In genomic region chr11:88098787-88099598, GRCm38 (mm10) we compare ENCODE assay signal across 8 mouse cellular contexts. TPM values are rescaled to one million over a fixed set of nuclear protein-coding genes. Genes with fewer than 3 reads are reported as not detected.
DNase-seq lines count a peak whose midpoint lies in the region; ATAC-seq and TF ChIP-seq lines count a peak whose summit lies in the region.

No protein-coding gene starts in this region.

- peak overlapping the region; percentile 77 for H3K4me2 ChIP-seq in forebrain, embryonic 16.5 days (ENCODE audit: low read length)
- peak overlapping the region; percentile 96 for H3K4me2 ChIP-seq in lung, postnatal 0 days (replicated peaks; ENCODE audit: low read depth, low read length)

- H3K9me3 ChIP-seq in ES-Bruce4 (replicated peaks; ENCODE audit: control insufficient read depth, insufficient read depth, low read length, poor library complexity, severe bottlenecking): no peaks in the 10 kb centered on the region
- no peaks in the 10 kb centered on the region for H3K9me3 ChIP-seq in forebrain, embryonic 16.5 days (ENCODE audit: control insufficient read depth, low read length)
- H3K9me3 ChIP-seq in lung, postnatal 0 days (ENCODE audit: low read length): no peaks in the 10 kb centered on the region

- WGBS in forebrain, embryonic 16.5 days: under 1% methylated on average over 68 of the region's 95 CpGs
- WGBS in lung, postnatal 0 days: under 1% methylated on average over 54 of the region's 95 CpGs

- TF ChIP-seq POLR2A in ES-Bruce4 (IDR thresholded peaks at IDR 0.05; ENCODE audit: insufficient read depth, low read length): no peak

- H3K4me1 ChIP-seq in ES-Bruce4 (ENCODE audit: control insufficient read depth, insufficient read depth, low read length): peaks cover 6% of the 10 kb centered on the region
- H3K4me1 ChIP-seq in forebrain, embryonic 16.5 days (replicated peaks; ENCODE audit: control insufficient read depth, insufficient read depth, low read length): peaks cover 20% of the 10 kb centered on the region
- H3K4me1 ChIP-seq in lung, postnatal 0 days (ENCODE audit: insufficient read depth, low read depth, low read length): peaks cover 9% of the 10 kb centered on the region; the same call in 1 of the 2 replicates

- DNase-seq in layer of hippocampus, postnatal 10 days (ENCODE audit: low spot score in 2 of 2): peak; percentile 79 to 87
- peak; percentile 85 for DNase-seq in lung, postnatal 0 days (ENCODE audit: low spot score)
- DNase-seq in ovary, postnatal 10 days (ENCODE audit: low spot score): peak; percentile 69
- peak; percentile 61 to 78 for DNase-seq in thymus, postnatal 10 days (ENCODE audit: low spot score in 2 of 2)

- TF ChIP-seq CTCF in ES-Bruce4 (IDR thresholded peaks at IDR 0.05; ENCODE audit: low read depth, low read length): no peak
- TF ChIP-seq CTCF in lung, postnatal 0 days (IDR thresholded peaks at IDR 0.05): peak; percentile 67

- H3K9ac ChIP-seq in ES-Bruce4 (ENCODE audit: low read depth, poor library complexity, severe bottlenecking): peak overlapping the region; percentile 97
- H3K9ac ChIP-seq in forebrain, embryonic 16.5 days (replicated peaks; ENCODE audit: low read depth, low read length): peak overlapping the region; percentile 94
- peak overlapping the region; percentile 84 for H3K9ac ChIP-seq in lung, postnatal 0 days (replicated peaks; ENCODE audit: low read depth)

- peak overlapping the region; percentile 68 for H3K4me3 ChIP-seq in ES-Bruce4 (ENCODE audit: low read depth, low read length)
- H3K4me3 ChIP-seq in forebrain, embryonic 16.5 days (replicated peaks; ENCODE audit: low read length): peak overlapping the region; percentile 84
- H3K4me3 ChIP-seq in lung, postnatal 0 days (ENCODE audit: low read depth, low read length): peak overlapping the region; percentile 77

- peak; percentile 70; the same call in 1 of the 2 replicates for ATAC-seq in cerebellum, adult (ENCODE audit: insufficient number of reproducible peaks, low FRiP score, low TSS enrichment)
- peak; percentile 83 for ATAC-seq in forebrain, embryonic 16.5 days
- peak; percentile 57 to 71 for ATAC-seq in hematopoietic stem cell, adult 5-6 weeks (replicated peaks in 1 of 2; ENCODE audit: insufficient read depth in 1 of 2, low FRiP score in 2 of 2, low TSS enrichment in 1 of 2, low read depth in 1 of 2, poor library complexity in 2 of 2, severe bottlenecking in 2 of 2)
- ATAC-seq in lung, postnatal 0 days: peak; percentile 77

- peaks cover 9% of the 10 kb centered on the region for H3K27me3 ChIP-seq in ES-Bruce4 (ENCODE audit: control insufficient read depth, insufficient read depth, low read length, poor library complexity, severe bottlenecking)
- no peaks in the 10 kb centered on the region for H3K27me3 ChIP-seq in forebrain, embryonic 16.5 days (replicated peaks; ENCODE audit: control insufficient read depth, insufficient read depth, low read length)
- no peaks in the 10 kb centered on the region for H3K27me3 ChIP-seq in lung, postnatal 0 days (replicated peaks; ENCODE audit: insufficient read depth, low read length)

- TF ChIP-seq EP300 in ES-Bruce4 (IDR thresholded peaks at IDR 0.05; ENCODE audit: insufficient read depth, low read depth, low read length): no peak
- TF ChIP-seq EP300 in lung, postnatal 0 days (IDR thresholded peaks at IDR 0.05): no peak

- no peak overlapping the region for H3K27ac ChIP-seq in ES-Bruce4 (ENCODE audit: insufficient read depth, low read length)
- peak overlapping the region; percentile 85 for H3K27ac ChIP-seq in forebrain, embryonic 16.5 days (ENCODE audit: low read length)
- H3K27ac ChIP-seq in lung, postnatal 0 days (ENCODE audit: low read length): peak overlapping the region; percentile 90

- no peaks in the 10 kb centered on the region for H3K36me3 ChIP-seq in ES-Bruce4 (ENCODE audit: control insufficient read depth, insufficient read depth, low read length, poor library complexity, severe bottlenecking)
- H3K36me3 ChIP-seq in forebrain, embryonic 16.5 days (ENCODE audit: control insufficient read depth, insufficient read depth): no peaks in the 10 kb centered on the region
- H3K36me3 ChIP-seq in lung, postnatal 0 days (ENCODE audit: insufficient read depth, low read length): no peaks in the 10 kb centered on the region

RNA-seq across cellular contexts. Expression of gene Cuedc1, which starts 1.1 kb away (rescaled TPM):
- 21.9 and 22.5 TPM in 2 replicates for polyA plus RNA-seq in ES-Bruce4 (2011; ENCODE audit: insufficient read depth, insufficient read length, low read depth, missing spikeins)
- 36.0 and 40.3 TPM in 2 replicates for polyA plus RNA-seq in forebrain, embryonic 16.5 days (2015; fragmentation: Nextera tagmentation; extraction: Ambion mirVana)
- 7.4 and 9.5 TPM in 2 replicates for total RNA-seq in hematopoietic stem cell, adult 5-6 weeks (2017)
- 10 to 100 TPM; 42.0 to 45.7 TPM for total RNA-seq in layer of hippocampus, postnatal 10 days (2021)
- polyA plus RNA-seq in lung, postnatal 0 days (2015; fragmentation: Nextera tagmentation; extraction: Ambion mirVana): 14.6 TPM in 2 replicates

RNA-seq across cellular contexts. Expression of gene Vezf1, which starts 30.9 kb away (rescaled TPM):
- polyA plus RNA-seq in ES-Bruce4 (2011; ENCODE audit: insufficient read depth, insufficient read length, low read depth, missing spikeins): 43.4 and 44.8 TPM in 2 replicates
- polyA plus RNA-seq in forebrain, embryonic 16.5 days (2015; fragmentation: Nextera tagmentation; extraction: Ambion mirVana): 59.7 and 68.1 TPM in 2 replicates
- 56.8 and 61.4 TPM in 2 replicates for total RNA-seq in hematopoietic stem cell, adult 5-6 weeks (2017)
- 10 to 100 TPM; 26.0 to 28.5 TPM for total RNA-seq in layer of hippocampus, postnatal 10 days (2021)
- polyA plus RNA-seq in lung, postnatal 0 days (2015; fragmentation: Nextera tagmentation; extraction: Ambion mirVana): 26.8 TPM in 2 replicates

RNA-seq across cellular contexts. Expression of gene Srsf1, which starts 51.8 kb away (rescaled TPM):
- polyA plus RNA-seq in ES-Bruce4 (2011; ENCODE audit: insufficient read depth, insufficient read length, low read depth, missing spikeins): 511 and 547 TPM in 2 replicates
- 290 and 334 TPM in 2 replicates for polyA plus RNA-seq in forebrain, embryonic 16.5 days (2015; fragmentation: Nextera tagmentation; extraction: Ambion mirVana)
- 411 and 444 TPM in 2 replicates for total RNA-seq in hematopoietic stem cell, adult 5-6 weeks (2017)
- 100 to 1,000 TPM; 218 to 245 TPM for total RNA-seq in layer of hippocampus, postnatal 10 days (2021)
- polyA plus RNA-seq in lung, postnatal 0 days (2015; fragmentation: Nextera tagmentation; extraction: Ambion mirVana): 88.1 and 111 TPM in 2 replicates
